Mouse (Mus musculus): ENCODE data around the gene Tarsl2.

Gene Tarsl2

DNA sequence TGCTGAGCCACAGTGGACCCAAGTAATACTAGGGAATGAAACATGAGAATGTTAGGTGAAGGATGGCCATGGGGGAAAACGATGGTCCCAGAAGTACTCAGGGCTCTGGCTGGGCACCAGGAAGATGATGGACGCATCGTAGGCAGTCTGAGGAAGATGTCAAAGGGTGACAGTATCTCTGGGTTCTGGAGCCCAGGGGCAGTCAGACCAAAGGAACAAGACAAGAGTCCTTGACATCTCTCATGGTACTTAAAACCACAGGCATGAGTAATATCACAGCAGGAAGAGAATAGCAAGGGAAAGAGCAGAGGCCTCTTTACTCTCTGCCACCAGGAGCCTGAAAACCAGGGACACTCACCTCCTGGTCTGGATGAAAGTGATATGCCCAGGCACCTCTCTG is 90.6 kb downstream of the Tarsl2 start:
- DNase-seq (ENCODE audit: low spot score in 2 of 2) = no peak

DNA sequence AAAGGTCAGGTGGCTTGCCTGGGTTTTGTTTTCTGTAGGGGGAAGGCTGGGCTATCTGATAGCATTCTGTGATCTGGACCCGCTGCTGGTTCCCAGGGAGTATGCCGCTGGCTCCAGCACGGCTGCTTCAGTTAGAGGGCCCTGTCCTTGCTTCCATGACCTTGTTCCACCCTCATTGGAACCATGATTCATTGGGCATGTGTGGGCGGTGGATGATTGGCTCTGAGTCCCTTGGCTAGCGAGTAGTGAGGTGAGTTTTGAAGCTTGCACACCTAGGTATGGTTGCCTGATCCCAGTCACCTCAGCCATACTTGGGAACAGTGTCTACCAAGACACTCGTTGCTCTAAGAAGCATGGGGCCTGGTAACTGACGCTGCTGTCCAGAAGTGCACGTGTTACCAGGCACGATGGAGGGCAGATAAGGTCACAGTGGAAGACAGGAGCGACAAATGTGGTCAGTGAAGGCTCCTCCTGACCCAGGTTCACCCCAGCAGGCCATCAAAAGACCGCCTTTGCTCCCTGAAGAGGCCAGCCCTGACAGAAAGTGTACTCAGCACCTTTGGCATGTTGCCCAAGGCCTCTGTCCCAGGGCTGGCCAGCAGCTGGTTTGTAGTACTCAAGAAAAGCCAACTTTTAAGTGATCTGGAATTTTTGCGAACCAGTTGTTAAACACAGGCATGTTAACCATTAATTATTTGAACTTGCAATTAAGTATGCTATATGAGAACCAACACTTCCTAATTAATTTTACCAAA is 92.8 kb downstream of the Tarsl2 start:
- peak in 1 of 2 experiments; percentile 29 for DNase-seq (ENCODE audit: low spot score in 2 of 2)
